Comparison of ENCODE assay signal across 20 mouse cellular contexts in the genomic region with DNA sequence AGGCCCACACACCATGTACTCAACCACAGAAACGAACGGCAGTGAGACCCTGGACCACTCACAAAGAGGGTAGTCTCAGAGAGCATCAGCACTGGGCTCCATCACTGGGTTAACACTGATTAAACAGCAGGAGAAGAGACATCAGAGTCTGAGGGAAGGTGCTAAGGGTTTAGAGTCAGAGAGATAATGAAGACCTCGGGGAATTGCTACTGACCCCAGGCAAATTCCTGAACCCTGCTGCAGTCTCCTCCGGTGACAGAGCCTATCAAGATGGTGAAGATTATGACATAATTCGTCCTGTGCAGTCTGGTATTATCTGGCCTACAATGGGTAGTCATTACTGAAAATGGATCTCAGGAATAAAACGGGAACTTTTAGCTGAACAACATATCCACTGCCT. TPM values are rescaled to one million over a fixed set of nuclear protein-coding genes. Genes with fewer than 3 reads are reported as not detected.
DNase-seq lines count a peak whose midpoint lies in the region; ATAC-seq and TF ChIP-seq lines count a peak whose summit lies in the region.
"Had no signal": no experiment of that assay in that cellular context is flagged by ENCODE, and none has a peak within 500 bp of the region (broad histone marks: within the 10 kb centered on the region; RNA-seq: fewer than 3 reads in every experiment).

No protein-coding gene starts in this region.

- H3K4me1 ChIP-seq in midbrain, embryonic 12.5 days, result peaks cover 21% of the 10 kb centered on the region
- H3K4me1 ChIP-seq in midbrain, embryonic 11.5 days (ENCODE audit: control insufficient read depth, insufficient read depth, low read length), result peaks cover 15% of the 10 kb centered on the region
- H3K4me1 ChIP-seq in bone marrow macrophage, adult 2 months (ENCODE audit: control insufficient read depth, insufficient read depth, low read length), result peaks cover 42% of the 10 kb centered on the region
- peaks cover 7% of the 10 kb centered on the region; the same call in 1 of the 2 replicates for H3K4me1 ChIP-seq in forebrain, embryonic 14.5 days (ENCODE audit: control insufficient read depth, insufficient read depth, low read length)

- H3K4me3 ChIP-seq in midbrain, embryonic 12.5 days, result no peak overlapping the region
- H3K4me3 ChIP-seq in midbrain, embryonic 11.5 days (ENCODE audit: low read depth, low read length), result no peak overlapping the region
- H3K4me3 ChIP-seq in bone marrow macrophage, adult 2 months (ENCODE audit: insufficient read depth, low read length), result no peak overlapping the region
- no peak overlapping the region for H3K4me3 ChIP-seq in forebrain, embryonic 14.5 days (ENCODE audit: low read depth, low read length)
- H3K4me3 ChIP-seq: embryonic facial prominence, embryonic 15.5 days; forebrain, embryonic 15.5 days; hindbrain, embryonic 15.5 days; intestine, embryonic 15.5 days had no signal

- peaks cover 3% of the 10 kb centered on the region; the same call in 1 of the 2 replicates for H3K27me3 ChIP-seq in midbrain, embryonic 12.5 days
- no peaks in the 10 kb centered on the region; the same call in 1 of the 2 replicates for H3K27me3 ChIP-seq in midbrain, embryonic 11.5 days (ENCODE audit: control insufficient read depth, insufficient read depth, low read length)
- H3K27me3 ChIP-seq in forebrain, embryonic 14.5 days (replicated peaks; ENCODE audit: control insufficient read depth, insufficient read depth, low read length), result 0 out of 2 replicates have a peak, but pooled peaks cover 4% of the 10 kb centered on the region
- H3K27me3 ChIP-seq: embryonic facial prominence, embryonic 15.5 days; forebrain, embryonic 15.5 days; hindbrain, embryonic 15.5 days; intestine, embryonic 15.5 days had no signal

- peak overlapping the region; percentile 43; the same call in 1 of the 2 replicates for H3K27ac ChIP-seq in midbrain, embryonic 12.5 days (replicated peaks)
- no peak overlapping the region for H3K27ac ChIP-seq in midbrain, embryonic 11.5 days (ENCODE audit: low read depth, low read length)
- 0 out of 2 replicates have a peak overlapping the region, but pooled peaks have one; percentile 3 for H3K27ac ChIP-seq in bone marrow macrophage, adult 2 months (ENCODE audit: insufficient read depth, low read depth, low read length)
- no peak overlapping the region for H3K27ac ChIP-seq in forebrain, embryonic 14.5 days (ENCODE audit: low read depth, low read length)
- H3K27ac ChIP-seq: embryonic facial prominence, embryonic 15.5 days; forebrain, embryonic 15.5 days; hindbrain, embryonic 15.5 days; intestine, embryonic 15.5 days; macrophage had no signal

- TF ChIP-seq CTCF in bone marrow macrophage, adult 2 months (IDR thresholded peaks at IDR 0.05; ENCODE audit: low read depth, low read length), result no peak

- ATAC-seq in midbrain, embryonic 12.5 days (ENCODE audit: low FRiP score, low read depth), result no peak
- no peak for ATAC-seq in midbrain, embryonic 11.5 days (ENCODE audit: low FRiP score)
- ATAC-seq in forebrain, embryonic 14.5 days, result no peak
- ATAC-seq: forebrain, embryonic 15.5 days; intestine, embryonic 15.5 days; lung, postnatal 0 days had no signal

- H3K9me3 ChIP-seq in midbrain, embryonic 12.5 days, result no peaks in the 10 kb centered on the region
- H3K9me3 ChIP-seq in midbrain, embryonic 11.5 days (ENCODE audit: control insufficient read depth, low read length), result no peaks in the 10 kb centered on the region
- no peaks in the 10 kb centered on the region for H3K9me3 ChIP-seq in forebrain, embryonic 14.5 days (replicated peaks; ENCODE audit: control insufficient read depth, low read length)
- H3K9me3 ChIP-seq: embryonic facial prominence, embryonic 15.5 days; forebrain, embryonic 15.5 days; hindbrain, embryonic 15.5 days; intestine, embryonic 15.5 days had no signal

- 55% methylated on average over 6 of the region's 6 CpGs for WGBS in midbrain, embryonic 12.5 days
- WGBS in midbrain, embryonic 11.5 days, result 48% methylated on average over 6 of the region's 6 CpGs
- WGBS in forebrain, embryonic 14.5 days, result 58% methylated on average over 6 of the region's 6 CpGs

- 0 out of 2 replicates have a peak overlapping the region, but pooled peaks have one; percentile 76 for H3K4me2 ChIP-seq in midbrain, embryonic 12.5 days (replicated peaks)
- no peak overlapping the region for H3K4me2 ChIP-seq in midbrain, embryonic 11.5 days
- no peak overlapping the region for H3K4me2 ChIP-seq in forebrain, embryonic 14.5 days (ENCODE audit: low read length)
- H3K4me2 ChIP-seq: embryonic facial prominence, embryonic 15.5 days; forebrain, embryonic 15.5 days had no signal

- H3K36me3 ChIP-seq in midbrain, embryonic 12.5 days, result no peaks in the 10 kb centered on the region
- no peaks in the 10 kb centered on the region for H3K36me3 ChIP-seq in midbrain, embryonic 11.5 days (ENCODE audit: control insufficient read depth, insufficient read depth, low read length)
- no peaks in the 10 kb centered on the region for H3K36me3 ChIP-seq in forebrain, embryonic 14.5 days (ENCODE audit: control insufficient read depth, insufficient read depth, low read length)
- H3K36me3 ChIP-seq: embryonic facial prominence, embryonic 15.5 days; forebrain, embryonic 15.5 days; hindbrain, embryonic 15.5 days; intestine, embryonic 15.5 days had no signal

- DNase-seq in midbrain, embryonic 11.5 days (ENCODE audit: low spot score, missing footprints), result no peak
- peak; percentile 16 for DNase-seq in mesoderm, embryonic 11.5 days (ENCODE audit: low read depth, low spot score)
- no peak for DNase-seq in forebrain, embryonic 14.5 days (ENCODE audit: low spot score)
- no peak for DNase-seq in right cerebral cortex, adult 2 months (ENCODE audit: low spot score in 2 of 2)
- no peak for DNase-seq in testis, postnatal 14 days (ENCODE audit: low spot score)
- DNase-seq: adrenal gland, postnatal 14 days; cerebellum, adult 11 months; cerebellum, adult 9-11 months; kidney, adult 9 months; kidney, postnatal 25 days; right cerebral cortex, postnatal 4 days; thymus, postnatal 25 days had no signal

- no peak for TF ChIP-seq POLR2A in bone marrow macrophage, adult 2 months (IDR thresholded peaks at IDR 0.05; ENCODE audit: borderline replicate concordance, low read depth, low read length)

- no peak overlapping the region for H3K9ac ChIP-seq in midbrain, embryonic 12.5 days (replicated peaks)
- no peak overlapping the region for H3K9ac ChIP-seq in midbrain, embryonic 11.5 days (ENCODE audit: low read length)
- no peak overlapping the region for H3K9ac ChIP-seq in forebrain, embryonic 14.5 days (ENCODE audit: low read length)
- H3K9ac ChIP-seq: embryonic facial prominence, embryonic 15.5 days; forebrain, embryonic 15.5 days; hindbrain, embryonic 15.5 days; intestine, embryonic 15.5 days had no signal

RNA-seq across cellular contexts. Expression of gene Osbpl3, which starts 2.4 kb away (rescaled TPM):
- polyA plus RNA-seq in midbrain, embryonic 12.5 days (2016; fragmentation: Nextera tagmentation; extraction: Ambion mirVana), result 9.5 and 10.5 TPM in 2 replicates
- 6.7 and 7.3 TPM in 2 replicates for polyA plus RNA-seq in midbrain, embryonic 11.5 days (2014; fragmentation: Nextera tagmentation; extraction: Ambion mirVana)
- 23.4 and 26.4 TPM in 2 replicates for polyA plus RNA-seq in bone marrow macrophage, adult 2 months (2012; ENCODE audit: insufficient read depth, insufficient read length, missing spikeins)
- polyA plus RNA-seq in forebrain, embryonic 14.5 days (2014; fragmentation: Nextera tagmentation; extraction: Ambion mirVana), result 2.8 and 3.5 TPM in 2 replicates

Comparison
In these comparisons a context has a peak if more than half of its experiments do, and no peak if none do; other contexts are left out.
1. H3K27ac ChIP-seq: peak in midbrain, embryonic 12.5 days (single experiment) and bone marrow macrophage, adult 2 months (single experiment); none in midbrain, embryonic 11.5 days (single experiment) and forebrain, embryonic 14.5 days (single experiment).